Mouse (Mus musculus) ZHBTc4 (cell line): Measurements from ENCODE around the gene Orai1.

Source experiments
- DNase-seq: peaks from one replicate; pipeline ENCODE4 v3.0.0-alpha.2; 2011; ENCODE audit warnings: low read depth, low spot score

Gene Orai1

DNA sequence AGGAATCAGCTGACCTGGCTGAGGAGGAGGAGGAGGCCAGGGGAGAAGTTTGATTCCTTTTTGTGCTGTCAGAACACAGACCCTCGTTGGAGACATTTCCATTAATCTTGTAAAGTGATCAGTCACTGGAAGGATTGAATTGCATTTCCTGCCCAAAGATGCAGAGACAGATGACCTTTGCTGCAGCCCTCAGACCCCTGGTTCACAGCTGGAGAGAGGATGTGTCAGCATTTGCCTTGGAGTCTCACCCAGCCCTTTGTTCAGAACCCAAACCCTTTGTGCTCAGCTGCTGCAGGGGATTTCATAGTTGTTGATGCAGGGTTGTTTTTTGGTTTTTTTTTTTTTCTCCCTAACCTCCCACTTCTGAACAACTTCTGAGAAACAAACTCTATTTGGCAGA, 20.0 kb upstream of the Orai1 start:
- DNase-seq: peak; percentile 74

DNA sequence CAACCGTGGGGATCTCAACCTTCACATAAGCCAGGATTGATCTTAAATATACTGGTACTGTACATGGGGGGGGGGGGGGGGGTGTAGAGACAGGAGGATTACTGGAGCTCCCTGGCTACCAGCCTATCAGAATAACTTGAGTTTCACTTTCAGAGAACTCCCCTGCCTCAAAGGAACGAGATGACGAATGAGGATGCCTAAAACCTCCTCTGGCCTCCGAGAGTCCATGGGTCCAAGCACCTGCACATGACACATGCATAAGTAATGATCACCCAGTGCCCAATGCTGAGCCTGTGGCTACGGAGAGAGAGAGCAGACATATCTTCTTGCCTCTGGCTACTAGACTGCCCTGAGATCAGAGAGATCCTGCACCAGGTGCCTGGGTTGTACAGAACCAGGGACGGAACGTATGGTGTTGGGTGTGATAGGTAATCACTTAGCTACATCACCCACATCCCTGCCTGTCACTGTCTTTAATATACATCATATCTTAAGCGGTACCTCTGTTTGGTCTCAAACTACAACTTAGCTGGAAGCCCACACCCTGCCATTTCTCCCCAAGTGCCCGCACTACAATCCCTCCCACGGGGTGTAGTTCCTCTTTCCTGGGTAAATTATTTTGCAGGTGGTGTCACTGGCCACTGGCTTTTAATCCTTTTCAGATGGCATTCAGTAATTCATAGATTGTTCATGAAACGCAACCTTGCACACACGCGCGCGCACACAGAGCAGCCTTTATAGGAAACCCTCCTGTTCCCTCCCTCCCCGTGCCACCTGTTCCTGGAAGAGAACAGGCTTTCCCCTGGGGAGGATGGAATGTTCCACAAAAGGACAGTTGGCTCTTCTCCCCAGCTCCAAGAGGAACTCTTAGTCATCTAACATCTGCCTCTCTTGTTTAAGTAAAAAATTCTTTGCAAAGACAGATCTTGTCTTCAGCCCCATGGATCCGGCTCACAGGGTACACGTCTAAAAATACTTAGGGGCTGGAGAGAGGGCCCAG, 17.4 kb upstream of the Orai1 start:
- DNase-seq: no peak

DNA sequence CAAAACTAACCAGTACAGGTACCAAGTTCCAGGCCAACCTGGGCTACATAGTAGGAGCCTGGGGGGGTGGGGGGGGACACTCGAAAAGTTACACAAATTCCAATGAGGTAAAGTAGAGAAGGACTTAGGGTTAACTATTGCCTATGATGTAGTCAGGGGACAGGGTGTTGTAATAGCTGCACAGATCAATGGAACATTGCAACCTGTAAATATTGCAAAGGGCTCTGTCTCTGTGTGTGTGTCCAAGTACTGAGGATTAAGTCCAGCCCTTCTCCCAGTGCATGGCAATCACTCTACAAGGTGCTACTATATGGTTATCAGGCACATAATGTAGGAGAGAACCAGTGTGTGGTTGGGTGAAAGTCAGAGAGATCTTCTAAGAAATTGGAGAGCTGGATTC, 14.0 kb upstream of the Orai1 start:
- DNase-seq: no peak

DNA sequence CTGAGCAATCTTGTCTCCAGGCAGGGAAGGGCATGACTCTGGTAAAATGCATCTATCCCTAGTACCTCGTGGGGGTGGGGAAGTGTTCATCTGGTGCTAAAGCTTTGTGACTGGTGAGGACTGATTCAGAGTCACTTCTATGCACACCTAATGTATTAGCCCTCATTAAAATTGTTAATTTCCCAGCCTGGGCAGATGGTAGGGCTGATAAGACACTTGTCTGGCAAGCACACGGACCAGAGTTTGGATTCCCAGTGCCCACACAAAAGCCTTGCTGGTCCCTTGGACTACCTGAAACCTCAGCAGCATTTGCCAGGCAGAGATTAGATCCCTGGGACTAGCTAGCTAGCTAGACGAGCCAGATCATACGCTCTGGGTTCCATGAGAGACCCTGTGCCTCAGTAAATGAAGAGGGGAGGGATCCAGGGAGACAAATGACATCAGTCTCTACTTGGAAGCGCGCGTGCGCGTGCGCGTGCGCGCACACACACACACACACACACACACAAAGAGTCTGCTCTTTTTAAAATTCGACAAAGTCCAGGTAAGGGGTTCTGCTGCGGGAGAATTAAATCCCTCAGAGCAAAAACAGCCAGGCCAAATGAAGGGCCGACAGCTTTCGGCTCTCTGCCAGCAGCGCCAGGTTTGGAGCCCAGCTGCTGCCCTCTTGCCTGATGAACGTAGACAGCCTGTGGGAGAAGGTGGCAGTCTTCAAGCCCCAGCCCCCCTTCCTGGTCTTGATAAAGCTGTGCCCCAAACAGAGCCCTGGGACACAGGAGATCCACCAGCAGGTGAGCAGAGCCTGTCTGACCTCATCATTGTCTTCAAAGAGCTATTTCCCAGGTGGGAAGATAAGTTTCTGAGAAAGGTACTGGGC, 8.9 kb upstream of the Orai1 start:
- DNase-seq: no peak

DNA sequence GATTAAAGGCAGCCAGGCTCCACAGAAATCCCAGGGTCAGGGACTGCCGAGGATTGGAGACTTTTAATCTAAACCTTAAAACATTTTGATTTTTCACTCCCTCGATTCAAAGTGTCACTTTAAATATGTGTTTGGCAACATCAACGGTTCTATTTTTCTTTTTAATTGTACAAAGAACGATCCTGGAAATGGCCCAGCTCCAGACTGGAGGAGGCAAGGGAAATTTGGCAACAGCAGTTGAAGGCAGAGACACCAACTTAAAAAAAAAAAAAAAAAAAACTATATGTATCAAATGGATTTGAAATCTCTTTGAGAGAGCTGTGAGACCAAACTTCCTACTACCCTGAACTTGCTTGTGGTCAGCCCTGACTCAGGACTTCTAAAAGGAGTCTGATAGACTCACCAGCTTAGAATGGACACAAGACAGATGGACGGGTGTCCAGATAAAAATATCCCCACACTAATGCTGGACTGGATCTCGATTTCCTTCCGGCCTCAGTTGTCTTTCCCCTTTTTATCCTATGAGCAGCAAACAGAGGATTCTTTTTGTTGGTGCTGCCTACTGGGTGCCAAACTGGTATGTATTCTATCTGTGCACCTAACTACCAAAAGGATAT, 5.9 kb upstream of the Orai1 start:
- DNase-seq: no peak

DNA sequence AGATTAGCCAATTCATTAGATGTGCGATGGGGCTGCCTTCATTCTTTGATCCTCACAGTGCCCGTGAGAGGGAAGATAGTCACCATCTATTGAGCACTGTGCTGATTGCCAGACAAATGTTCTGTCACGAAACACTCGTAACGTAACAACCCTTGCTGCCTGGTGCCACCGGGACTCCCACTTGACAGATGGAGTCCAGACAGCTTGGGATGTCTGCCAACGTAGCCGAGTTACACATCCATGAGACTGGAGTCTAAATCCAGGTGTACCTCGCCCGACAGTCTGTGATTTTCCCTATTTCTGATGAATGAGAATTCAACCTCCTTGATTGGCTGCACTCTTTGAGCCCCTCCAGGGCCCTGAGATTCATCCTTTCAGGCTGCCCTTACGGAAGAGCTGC, 5.0 kb upstream of the Orai1 start:
- no peak for DNase-seq

DNA sequence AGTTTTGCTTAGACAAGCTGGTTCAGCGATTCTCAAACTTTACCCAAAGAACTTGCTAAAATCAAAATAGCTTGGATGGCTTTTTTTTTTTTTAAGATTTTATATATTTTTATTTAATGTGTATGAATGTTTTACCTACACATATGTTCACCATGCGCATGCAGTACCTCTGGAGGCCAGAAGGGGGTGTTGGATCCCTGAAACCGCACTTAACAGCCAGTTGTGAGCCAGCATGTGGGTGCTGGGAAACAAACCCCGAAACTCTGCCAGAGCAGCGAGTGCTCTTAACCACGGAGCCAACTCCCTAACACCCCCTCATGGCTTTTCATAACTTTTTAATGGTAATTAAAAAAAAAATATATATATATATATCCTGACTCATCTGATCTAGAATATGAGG, 4.1 kb upstream of the Orai1 start:
- peak; percentile 61 for DNase-seq

DNA sequence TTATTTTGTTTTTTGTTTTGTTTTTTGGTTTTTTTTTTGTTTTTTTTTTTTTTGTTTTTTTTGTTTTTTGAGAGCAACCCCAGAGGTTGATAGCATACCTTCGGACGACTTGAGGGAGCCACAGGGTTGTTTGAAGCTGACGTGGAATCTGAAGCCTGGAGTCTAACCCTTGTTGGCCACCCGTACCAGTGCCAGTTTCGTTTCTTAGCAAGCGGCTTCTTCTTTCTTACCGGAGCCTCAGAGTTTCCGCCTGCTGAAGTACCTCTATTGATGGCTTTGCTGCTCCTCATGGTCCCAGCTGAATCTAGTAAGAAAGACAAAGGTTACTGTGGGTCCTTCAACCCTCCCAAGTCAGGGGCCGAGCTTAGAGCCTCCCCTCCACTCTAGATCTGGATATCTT, 3.2 kb upstream of the Orai1 start:
- DNase-seq: no peak

DNA sequence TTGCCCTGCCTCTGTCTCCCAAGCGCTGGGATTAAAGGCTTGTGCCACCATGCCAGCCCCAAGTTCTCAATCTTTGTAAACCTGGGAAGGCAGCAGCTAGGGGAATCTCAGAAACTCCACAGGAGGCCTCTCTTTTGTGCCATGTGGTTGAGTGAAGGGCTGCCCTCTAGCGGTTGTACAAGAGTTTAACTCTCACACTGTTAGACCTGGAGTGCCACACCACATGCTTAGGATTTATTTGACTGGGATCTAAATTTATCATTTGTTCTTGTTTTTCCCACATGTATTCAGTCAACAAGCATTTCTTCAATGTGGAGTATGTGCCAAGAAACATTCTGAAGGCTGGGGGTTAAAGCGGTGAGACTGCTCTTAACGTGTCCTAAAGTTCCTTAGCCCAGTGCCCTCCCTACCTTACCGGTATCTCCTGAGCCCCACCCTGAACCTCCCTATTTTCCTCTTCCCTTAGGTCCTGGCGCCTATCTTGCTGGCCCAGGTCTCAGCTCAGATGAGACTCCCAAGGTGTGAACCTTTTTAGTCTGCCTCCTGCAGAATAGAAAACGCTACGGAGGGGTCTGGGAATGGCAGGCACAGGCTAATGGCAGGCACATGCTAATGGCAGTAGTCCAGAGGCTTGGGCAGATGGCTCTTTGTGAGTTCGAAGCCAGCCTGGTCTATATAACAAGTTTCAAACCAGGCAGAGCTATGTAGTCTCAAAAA, 1.1 kb upstream of the Orai1 start:
- DNase-seq: peak; percentile 87

DNA sequence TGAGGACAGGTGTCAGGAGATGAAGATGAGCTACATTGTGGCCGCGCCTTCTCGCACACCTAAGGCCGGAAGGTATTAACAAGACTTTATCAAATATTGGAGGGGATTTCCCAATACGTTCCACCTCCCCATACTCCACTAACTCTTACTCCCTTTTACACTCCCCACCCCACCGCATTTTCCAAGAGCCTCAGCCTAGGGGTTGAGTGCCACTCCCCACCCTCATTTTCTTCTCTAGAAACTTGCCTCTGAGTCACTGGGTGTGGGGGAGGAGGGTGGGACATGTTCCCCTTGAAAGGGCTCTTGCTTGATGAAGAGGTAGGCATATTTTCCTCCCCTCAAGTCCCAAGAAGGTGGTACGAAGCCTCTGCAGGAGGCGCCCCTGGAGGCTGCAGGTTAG, 1.0 kb downstream of the Orai1 start:
- no peak for DNase-seq

DNA sequence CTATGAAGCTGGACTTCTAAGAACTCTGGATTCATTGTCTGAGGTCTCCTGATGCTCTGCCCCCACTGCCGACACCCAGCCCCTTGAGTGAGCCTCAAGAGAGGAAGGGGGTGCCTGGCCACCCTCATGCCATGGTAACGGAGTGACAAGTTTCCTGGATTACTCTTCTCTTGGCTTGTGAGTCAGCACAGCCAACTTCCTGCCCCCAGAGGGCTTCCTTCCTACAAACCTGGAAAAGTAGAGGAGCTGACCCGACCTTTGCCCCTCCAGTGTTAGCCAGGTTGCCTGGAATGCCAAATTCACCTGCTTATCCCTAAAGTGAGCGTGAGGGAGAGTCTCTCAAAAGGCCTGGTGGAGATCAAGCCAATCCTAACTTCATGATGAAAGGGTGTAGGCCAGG, 2.6 kb downstream of the Orai1 start:
- no peak for DNase-seq

DNA sequence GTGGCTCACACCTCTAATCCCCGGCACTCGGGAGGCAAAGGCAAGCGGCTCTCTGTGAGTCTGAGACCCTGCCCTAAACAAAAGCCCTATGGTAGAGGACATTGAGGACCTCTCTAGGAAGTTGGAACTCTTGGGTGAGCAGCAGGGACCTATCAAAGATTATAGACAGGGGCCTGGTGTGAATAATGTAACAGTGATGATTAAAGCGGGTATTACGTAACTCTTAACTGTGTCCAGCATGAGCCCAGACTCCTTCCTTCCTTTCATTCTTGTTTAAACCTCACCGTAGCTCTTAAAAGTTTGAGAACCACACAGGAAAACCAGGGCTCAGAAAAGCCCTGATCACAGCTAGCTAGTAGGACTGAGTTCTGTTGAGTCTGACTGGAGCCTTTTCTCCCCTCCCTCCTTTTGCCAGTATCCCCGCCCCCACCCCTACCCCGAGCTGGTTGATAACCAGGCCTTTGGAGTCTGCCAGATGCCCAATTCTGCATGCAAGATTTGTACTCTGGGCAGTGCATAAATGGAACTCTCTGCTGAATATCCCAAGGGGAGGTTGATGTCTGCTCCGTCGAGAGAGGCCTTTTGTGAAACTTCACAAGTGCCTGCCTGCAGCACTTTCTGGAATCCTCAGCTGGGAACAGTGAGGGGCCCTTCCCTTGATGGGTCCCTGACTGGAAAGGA, 4.6 kb downstream of the Orai1 start:
- no peak for DNase-seq

DNA sequence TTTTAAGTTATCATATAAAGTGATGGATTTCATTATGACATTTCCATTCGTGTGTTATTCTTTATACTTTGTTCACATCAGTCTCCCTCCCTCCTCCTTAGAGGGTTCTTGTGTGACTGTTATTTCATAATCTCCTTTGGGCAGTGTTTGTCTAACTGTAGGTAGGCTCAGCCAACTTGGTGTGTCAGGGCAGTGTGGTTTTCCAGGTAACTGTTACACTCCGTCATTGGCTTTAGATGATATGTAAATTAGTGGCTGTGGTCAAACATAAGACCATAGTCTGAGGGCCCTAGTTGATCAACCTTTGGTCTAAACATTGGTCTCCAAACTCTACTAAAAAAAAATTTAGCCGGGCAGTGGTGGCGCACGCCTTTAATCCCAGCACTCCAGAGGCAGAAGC, 5.6 kb downstream of the Orai1 start:
- no peak for DNase-seq

DNA sequence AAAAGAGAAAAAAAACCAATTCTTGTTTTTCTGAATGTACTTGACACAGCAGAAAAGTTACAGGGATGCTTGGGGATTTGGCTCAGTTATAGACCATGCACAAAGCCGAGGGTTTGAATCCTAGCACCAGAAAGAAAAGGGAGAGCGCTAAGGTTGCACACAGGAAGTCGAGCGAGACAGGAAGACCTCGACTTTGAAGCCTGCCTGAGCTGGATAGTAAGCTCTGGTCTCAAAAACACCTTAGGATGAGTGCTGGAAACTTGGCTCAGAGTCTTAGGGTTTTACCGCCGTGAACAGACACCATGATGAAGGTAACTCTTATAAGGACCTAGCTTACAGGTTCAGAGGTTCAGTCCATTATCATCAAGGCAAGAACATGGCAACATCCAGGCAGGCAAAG, 6.6 kb downstream of the Orai1 start:
- DNase-seq: no peak

DNA sequence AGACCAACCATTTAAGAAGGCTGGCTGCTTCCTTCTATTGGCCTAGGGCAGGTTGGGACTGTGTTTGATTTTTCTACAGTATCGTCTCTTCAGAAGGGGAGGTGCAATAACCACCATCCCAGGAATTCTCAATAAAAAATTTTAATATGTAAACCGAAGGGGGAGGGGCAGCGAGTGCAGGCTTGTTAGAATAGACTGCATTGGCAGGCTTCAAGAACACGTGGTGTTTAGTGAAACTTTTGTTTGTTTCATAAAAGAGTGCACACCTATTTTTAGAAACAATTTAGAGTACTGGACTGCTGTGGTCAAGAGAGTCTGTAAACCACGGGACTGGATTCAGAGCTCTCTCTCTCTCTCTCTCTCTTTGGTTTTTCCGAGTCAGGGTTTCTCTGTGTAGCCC, 8.2 kb downstream of the Orai1 start:
- no peak for DNase-seq

DNA sequence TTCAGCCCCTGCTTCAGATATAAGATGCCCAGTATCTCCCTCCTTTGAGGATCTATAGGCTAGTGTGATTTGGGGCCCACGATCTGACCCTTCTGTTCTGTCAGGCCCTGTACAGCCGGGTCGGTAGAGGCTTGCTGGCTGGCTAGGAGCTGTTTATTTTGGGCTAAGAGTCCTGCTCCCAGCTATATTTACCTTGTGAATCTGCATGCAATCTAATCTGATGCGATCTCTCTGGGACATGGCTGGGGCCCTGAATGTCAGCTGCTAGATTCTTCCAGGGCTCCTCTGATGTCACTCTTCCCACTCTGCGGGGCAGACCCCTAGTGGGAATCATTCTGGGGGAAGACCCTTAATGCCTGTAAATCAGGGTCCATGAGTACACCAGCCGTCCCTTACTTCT, 9.4 kb downstream of the Orai1 start:
- no peak for DNase-seq

DNA sequence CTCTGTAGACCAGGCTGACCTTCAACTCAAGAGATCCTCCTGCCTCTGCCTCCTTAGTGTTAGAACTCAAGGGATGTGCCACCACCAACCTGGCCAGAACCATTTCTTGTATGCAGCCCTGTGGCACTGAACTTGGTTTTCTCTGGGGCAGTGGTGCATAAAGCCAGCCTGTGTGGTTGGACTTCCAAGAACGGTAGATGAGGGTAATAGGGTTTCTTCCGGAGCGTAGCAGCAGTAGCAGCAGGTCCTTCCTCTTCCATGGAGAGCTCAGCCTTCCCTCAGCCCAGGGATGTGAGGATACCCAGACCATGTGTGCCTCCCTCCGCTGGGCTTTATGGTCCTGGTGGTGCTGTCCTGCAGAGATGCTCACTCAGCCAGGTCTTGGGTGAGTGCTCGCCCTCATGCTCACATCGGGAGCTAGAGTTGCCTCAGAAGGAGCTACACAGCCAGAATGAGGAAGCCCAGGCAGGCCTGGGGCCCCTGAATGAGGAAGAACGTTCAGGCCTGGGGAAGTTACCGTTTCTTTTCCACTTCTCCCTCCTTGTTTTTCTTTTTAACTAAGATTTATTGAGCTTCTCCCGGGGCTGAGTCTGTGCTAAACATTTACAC, 10.2 kb downstream of the Orai1 start:
- no peak for DNase-seq

DNA sequence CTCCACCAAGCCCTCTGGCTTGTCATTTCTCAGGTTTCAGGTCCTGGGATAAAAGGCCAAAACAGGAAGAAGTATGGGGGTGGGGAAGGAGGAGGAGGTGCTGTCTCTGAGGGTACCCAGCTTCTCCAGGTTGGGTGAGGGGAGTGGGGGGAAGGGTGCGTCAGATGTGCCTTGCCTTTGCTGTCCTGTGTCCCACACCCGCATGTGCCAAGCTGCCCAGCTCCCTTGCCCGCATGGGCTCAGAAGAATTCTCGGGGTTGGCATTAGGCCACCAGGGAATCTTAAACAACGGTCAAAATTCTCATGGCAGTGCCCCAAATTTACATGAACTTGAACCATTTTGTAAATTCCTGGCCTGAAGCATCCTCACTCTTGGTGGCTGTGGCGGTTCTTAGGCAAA, 11.5 kb downstream of the Orai1 start:
- no peak for DNase-seq

DNA sequence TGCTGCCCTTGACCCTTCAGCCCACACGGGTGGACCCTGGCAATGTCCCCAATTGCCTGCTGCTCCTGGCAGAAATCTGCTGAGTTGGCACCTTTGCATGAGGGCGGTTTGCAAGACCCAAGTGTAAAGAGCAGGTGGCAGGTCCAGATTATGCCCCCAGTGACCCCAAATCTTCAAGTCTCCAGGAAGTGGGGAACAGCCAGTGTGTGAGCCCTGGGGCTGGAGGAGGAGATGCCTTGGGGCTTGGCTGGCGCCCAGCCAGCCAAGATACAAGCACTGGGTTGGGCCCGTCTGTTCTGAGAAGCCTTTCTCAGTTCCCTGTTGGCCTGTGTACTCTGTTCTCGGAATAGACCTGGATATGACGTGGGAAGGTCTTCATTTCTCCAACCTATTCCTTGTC, 12.6 kb downstream of the Orai1 start:
- peak; percentile 51 for DNase-seq

DNA sequence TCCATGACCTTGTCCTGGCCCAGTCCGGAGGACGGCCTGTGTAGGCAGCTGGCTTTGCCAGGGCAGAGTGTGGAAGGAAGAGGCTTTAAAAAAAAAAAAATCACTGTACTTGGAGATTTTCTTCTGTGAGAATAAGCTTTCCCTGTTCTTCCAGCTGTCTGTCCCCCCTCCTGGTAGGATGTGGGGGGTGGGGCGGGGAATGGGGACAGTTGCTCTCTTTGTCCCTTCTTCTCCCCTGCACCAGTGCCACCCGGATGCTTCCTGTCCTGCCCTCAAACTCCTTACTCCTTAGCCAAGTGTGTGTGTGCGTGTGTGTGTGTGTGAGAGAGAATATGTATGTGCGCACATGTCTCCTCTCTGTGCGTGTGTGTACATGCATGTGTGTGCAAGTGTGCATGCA, 14.9 kb downstream of the Orai1 start:
- DNase-seq: no peak

DNA sequence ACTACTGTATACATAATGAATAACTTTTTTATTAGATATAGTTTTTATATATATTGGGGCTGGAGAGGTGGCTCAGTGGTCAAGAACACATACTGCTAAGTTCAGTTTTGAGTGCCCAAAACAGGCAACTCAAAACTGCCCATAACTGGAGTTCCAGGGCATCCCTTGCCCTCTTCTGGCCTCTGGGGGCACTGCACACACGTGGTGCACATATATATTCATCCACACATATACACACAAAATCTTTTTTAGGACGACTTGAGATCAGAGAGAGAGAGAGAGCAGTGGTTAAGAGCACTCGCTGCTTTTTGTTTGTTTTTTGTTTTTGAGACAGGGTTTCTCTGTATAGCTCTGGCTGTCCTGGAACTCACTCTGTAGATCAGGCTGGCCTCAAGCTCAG, 16.4 kb downstream of the Orai1 start:
- DNase-seq: peak; percentile 44
